Mouse (Mus musculus) forebrain, embryonic 15.5 days (tissue): ENCODE data around the gene Slc6a6. TPM values are rescaled to one million over a fixed set of nuclear protein-coding genes. Genes with fewer than 3 reads are reported as not detected.

Experiments
- ATAC-seq: fragments of 200-750 bp; cut with Nextera tagmentation; replicated peaks from 2 replicates; pipeline ENCODE4 v1.8.0; 2017; ENCODE audit warnings: mild to moderate bottlenecking, moderate TSS enrichment, moderate library complexity
- H3K27ac ChIP-seq: fragments of 300-500 bp; sonication (generic); replicated peaks from 2 replicates; pipeline ENCODE4 v1.5.1; 2015; ENCODE audit warnings: mild to moderate bottlenecking, inconsistent platforms
- H3K27me3 ChIP-seq: fragments of 300-500 bp; sonication (generic); 2 replicates; pipeline ENCODE4 v1.6.1; 2015; ENCODE audit warnings: inconsistent platforms
- H3K36me3 ChIP-seq: fragments of 300-500 bp; sonication (generic); 2 replicates; pipeline ENCODE4 v1.6.1; 2015; ENCODE audit warnings: mild to moderate bottlenecking, inconsistent platforms
- H3K4me1 ChIP-seq: fragments of 300-500 bp; sonication (generic); 2 replicates; pipeline ENCODE4 v1.6.1; 2015; ENCODE audit warnings: inconsistent platforms
- H3K4me2 ChIP-seq: fragments of 300-500 bp; sonication (generic); replicated peaks from 2 replicates; pipeline ENCODE4 v1.6.1; 2015; ENCODE audit warnings: mild to moderate bottlenecking, inconsistent platforms
- H3K4me3 ChIP-seq: fragments of 300-500 bp; sonication (generic); 2 replicates; pipeline ENCODE4 v1.5.1; 2015; ENCODE audit warnings: mild to moderate bottlenecking, inconsistent platforms
- H3K9ac ChIP-seq: fragments of 300-500 bp; sonication (generic); replicated peaks from 2 replicates; pipeline ENCODE4 v1.6.1; 2015; ENCODE audit warnings: mild to moderate bottlenecking, inconsistent platforms
- H3K9me3 ChIP-seq: fragments of 300-500 bp; sonication (generic); 2 replicates; pipeline ENCODE4 v1.6.1; 2016; ENCODE audit warnings: inconsistent platforms
- WGBS: fragments of 180-500 bp; shearing (Covaris S2); methylation state at CpG from one replicate; pipeline ENCODE4 v1.1.7; 2015; ENCODE audit warnings: mixed read lengths; 5-methylcytosine and 5-hydroxymethylcytosine counted together
- polyA plus RNA-seq: library from polyadenylated mRNA; unstranded; fragments of >200 nt; fragmentation: Nextera tagmentation; extraction: Ambion mirVana; gene quantifications from 2 replicates; pipeline ENCODE4 v1.2.1, GENCODE M21; 2015

Slc6a6 gene
- polyA plus RNA-seq: 94.2 and 98.8 TPM in 2 replicates

GRCm38 (mm10) chr6:91683602-91684473 is at the start of gene Slc6a6:
Gene Slc6a6, plus strand, starts transcription at chr6:91684053.
- Histone ChIP-seq H3K36me3 (no peaks in the 10 kb centered on the region), H3K9me3 (no peaks in the 10 kb centered on the region), H3K4me2 (peak within 1 kb of the TSS; percentile 85), H3K4me3 (peak within 1 kb of the TSS; percentile 98), H3K27ac (peak within 1 kb of the TSS; percentile 97), H3K27me3 (no peaks in the 10 kb centered on the region), H3K9ac (peak within 1 kb of the TSS; percentile 100), H3K4me1 (peaks cover 48% of the 10 kb centered on the region)
- under 1% methylated on average over 59 of the region's 69 CpGs for WGBS
- peak; percentile 88 for ATAC-seq

- no peaks in the 10 kb centered on the region for H3K9me3 ChIP-seq
- H3K9ac ChIP-seq: no peak overlapping the region
- H3K4me1 ChIP-seq: no peaks in the 10 kb centered on the region
- no peak for ATAC-seq
- 85% methylated on average over 2 of the region's 2 CpGs for WGBS
- no peaks in the 10 kb centered on the region for H3K36me3 ChIP-seq
- no peak overlapping the region for H3K4me2 ChIP-seq
- no peaks in the 10 kb centered on the region for H3K27me3 ChIP-seq
- no peak overlapping the region for H3K4me3 ChIP-seq
- H3K27ac ChIP-seq: no peak overlapping the region
These were observed 49.4 kb upstream of the Slc6a6 start for GRCm38 (mm10) chr6:91634417-91634816.

- Histone ChIP-seq H3K4me3 (no peak overlapping the region), H3K9me3 (no peaks in the 10 kb centered on the region), H3K4me2 (no peak overlapping the region), H3K36me3 (no peaks in the 10 kb centered on the region), H3K27me3 (no peaks in the 10 kb centered on the region), H3K27ac (no peak overlapping the region), H3K9ac (no peak overlapping the region), H3K4me1 (no peaks in the 10 kb centered on the region)
- WGBS: 74% methylated on average over 2 of the region's 2 CpGs
- ATAC-seq: no peak
These were observed 49.0 kb upstream of the Slc6a6 start for GRCm38 (mm10) chr6:91634876-91635275.

- no peak overlapping the region for H3K27ac ChIP-seq
- H3K9me3 ChIP-seq: no peaks in the 10 kb centered on the region
- ATAC-seq: no peak
- no peak overlapping the region for H3K9ac ChIP-seq
- no peaks in the 10 kb centered on the region for H3K36me3 ChIP-seq
- H3K4me1 ChIP-seq: no peaks in the 10 kb centered on the region
- 41% methylated on average over 9 of the region's 9 CpGs for WGBS
- no peaks in the 10 kb centered on the region for H3K27me3 ChIP-seq
- H3K4me2 ChIP-seq: no peak overlapping the region
- H3K4me3 ChIP-seq: no peak overlapping the region
These were observed 45.5 kb upstream of the Slc6a6 start for GRCm38 (mm10) chr6:91638204-91638995.

GRCm38 (mm10) chr6:91643011-91643410 is 40.8 kb upstream of the Slc6a6 start:
- Histone ChIP-seq H3K9me3 (no peaks in the 10 kb centered on the region), H3K27me3 (no peaks in the 10 kb centered on the region), H3K27ac (no peak overlapping the region), H3K4me2 (no peak overlapping the region), H3K4me3 (no peak overlapping the region), H3K9ac (no peak overlapping the region), H3K4me1 (peaks cover 23% of the 10 kb centered on the region), H3K36me3 (no peaks in the 10 kb centered on the region)
- WGBS: 74% methylated on average over 5 of the region's 5 CpGs
- ATAC-seq: no peak

GRCm38 (mm10) chr6:91643416-91643921 is 40.4 kb upstream of the Slc6a6 start:
- Histone ChIP-seq H3K9me3 (no peaks in the 10 kb centered on the region), H3K27me3 (no peaks in the 10 kb centered on the region), H3K4me2 (no peak overlapping the region), H3K4me1 (peaks cover 23% of the 10 kb centered on the region), H3K4me3 (no peak overlapping the region), H3K27ac (no peak overlapping the region), H3K36me3 (no peaks in the 10 kb centered on the region), H3K9ac (no peak overlapping the region)
- WGBS: 92% methylated on average over 2 of the region's 2 CpGs
- no peak for ATAC-seq

- no peaks in the 10 kb centered on the region for H3K27me3 ChIP-seq
- no peak overlapping the region for H3K27ac ChIP-seq
- H3K36me3 ChIP-seq: no peaks in the 10 kb centered on the region
- no peak overlapping the region for H3K4me2 ChIP-seq
- peak; percentile 62 for ATAC-seq
- H3K9me3 ChIP-seq: no peaks in the 10 kb centered on the region
- no peak overlapping the region for H3K9ac ChIP-seq
- H3K4me1 ChIP-seq: peaks cover 23% of the 10 kb centered on the region
- WGBS: 28% methylated on average over 10 of the region's 10 CpGs
- no peak overlapping the region for H3K4me3 ChIP-seq
These were observed 37.8 kb upstream of the Slc6a6 start for GRCm38 (mm10) chr6:91646019-91646418.

- Histone ChIP-seq H3K9me3 (no peaks in the 10 kb centered on the region), H3K27me3 (no peaks in the 10 kb centered on the region), H3K4me1 (peaks cover 23% of the 10 kb centered on the region), H3K4me2 (no peak overlapping the region), H3K9ac (no peak overlapping the region), H3K27ac (no peak overlapping the region), H3K4me3 (no peak overlapping the region), H3K36me3 (no peaks in the 10 kb centered on the region)
- no peak; the same call in 1 of the 2 replicates for ATAC-seq
- 76% methylated on average over 4 of the region's 4 CpGs for WGBS
These were observed 37.0 kb upstream of the Slc6a6 start for GRCm38 (mm10) chr6:91646822-91647221.

GRCm38 (mm10) chr6:91647385-91647791 is 36.5 kb upstream of the Slc6a6 start:
- Histone ChIP-seq H3K27ac (no peak overlapping the region), H3K9me3 (no peaks in the 10 kb centered on the region), H3K27me3 (no peaks in the 10 kb centered on the region), H3K4me3 (no peak overlapping the region), H3K4me1 (peaks cover 23% of the 10 kb centered on the region), H3K36me3 (no peaks in the 10 kb centered on the region), H3K9ac (no peak overlapping the region), H3K4me2 (no peak overlapping the region)
- ATAC-seq: peak; percentile 49
- 58% methylated on average over 9 of the region's 9 CpGs for WGBS

- no peak overlapping the region for H3K27ac ChIP-seq
- WGBS: 78% methylated on average over 9 of the region's 9 CpGs
These were observed 33.6 kb upstream of the Slc6a6 start for GRCm38 (mm10) chr6:91650255-91650654.

GRCm38 (mm10) chr6:91652296-91652695 is 31.6 kb upstream of the Slc6a6 start:
- no peaks in the 10 kb centered on the region for H3K36me3 ChIP-seq
- 79% methylated on average over 3 of the region's 3 CpGs for WGBS
- no peak overlapping the region for H3K9ac ChIP-seq
- no peak overlapping the region for H3K4me2 ChIP-seq
- H3K4me1 ChIP-seq: peaks cover 5% of the 10 kb centered on the region; the same call in 1 of the 2 replicates
- no peaks in the 10 kb centered on the region for H3K9me3 ChIP-seq
- no peaks in the 10 kb centered on the region for H3K27me3 ChIP-seq
- H3K4me3 ChIP-seq: no peak overlapping the region
- ATAC-seq: no peak
- H3K27ac ChIP-seq: no peak overlapping the region

More at GRCm38 (mm10) chr6:91650255-91650654, 33.6 kb upstream of the Slc6a6 start:
- H3K27me3 ChIP-seq: no peaks in the 10 kb centered on the region
- H3K4me1 ChIP-seq: peaks cover 23% of the 10 kb centered on the region
- no peak overlapping the region for H3K4me2 ChIP-seq
- no peak overlapping the region for H3K4me3 ChIP-seq
- no peaks in the 10 kb centered on the region for H3K36me3 ChIP-seq
- ATAC-seq: no peak
- no peak overlapping the region for H3K9ac ChIP-seq
- H3K9me3 ChIP-seq: no peaks in the 10 kb centered on the region

- Histone ChIP-seq H3K36me3 (no peaks in the 10 kb centered on the region), H3K4me2 (no peak overlapping the region), H3K27ac (no peak overlapping the region), H3K9me3 (no peaks in the 10 kb centered on the region), H3K4me3 (no peak overlapping the region), H3K4me1 (no peaks in the 10 kb centered on the region), H3K27me3 (no peaks in the 10 kb centered on the region), H3K9ac (no peak overlapping the region)
- no peak for ATAC-seq
- 47% methylated on average over 3 of the region's 3 CpGs for WGBS
These were observed 28.6 kb upstream of the Slc6a6 start for GRCm38 (mm10) chr6:91655244-91655643.
